Mouse (Mus musculus): ENCODE results near the gene 8030411F24Rik.

GRCm38 (mm10) chr2:148789142-148789541, 7.3 kb downstream of the 8030411F24Rik start, which contains the start of gene Cst12:
- TF ChIP-seq EP300 (IDR thresholded peaks at IDR 0.05; ENCODE audit: low read depth) (no peak), CTCF (IDR thresholded peaks at IDR 0.05; ENCODE audit: low read depth) (no peak)

Measured in liver, embryonic 14.5 days (tissue).